Mouse (Mus musculus) right cerebral cortex, postnatal 4 days (tissue): ENCODE data around the gene Krtap1-4.
"Not testable (repeated sequence)": the region's sequence is repeated elsewhere in the genome, so short reads cannot be mapped to it uniquely, and the experiment has no call there.

ENCODE experiments used
- DNase-seq: peaks from one replicate; pipeline ENCODE4 v3.0.0-alpha.2; 2022

The Krtap1-4 gene

GRCm38 (mm10) chr11:99583245-99583704 is at the start of gene Krtap1-4:
Gene Krtap1-4 (minus strand): TSS chr11:99583654.
- no peak for DNase-seq

GRCm38 (mm10) chr11:99630890-99631289 is 47.4 kb upstream of the Krtap1-4 start:
- no peak for DNase-seq

- no peak for DNase-seq
These were observed 44.7 kb upstream of the Krtap1-4 start, which contains the start of gene Krtap4-1 for GRCm38 (mm10) chr11:99628138-99628537. Gene Krtap4-1 (minus strand): TSS chr11:99628238.

- no peak for DNase-seq
These were observed 36.9 kb upstream of the Krtap1-4 start, which contains the start of gene Gm11562 for GRCm38 (mm10) chr11:99620335-99620734. Gene Gm11562 (minus strand): TSS chr11:99620435.

GRCm38 (mm10) chr11:99614796-99615363 is 31.4 kb upstream of the Krtap1-4 start, which contains the start of gene Krtap2-4:
Gene Krtap2-4 (minus strand): TSS chr11:99614846.
- DNase-seq: no peak

- DNase-seq: not testable (repeated sequence)
These were observed 26.6 kb upstream of the Krtap1-4 start, which contains the start of gene Gm11937 for GRCm38 (mm10) chr11:99610089-99610488. Gene Gm11937 (minus strand): TSS chr11:99610189.

GRCm38 (mm10) chr11:99609126-99609525 is 25.7 kb upstream of the Krtap1-4 start:
- DNase-seq: no peak

GRCm38 (mm10) chr11:99603208-99603607 is 19.8 kb upstream of the Krtap1-4 start, which contains the start of gene Gm11938:
Gene Gm11938 (minus strand): TSS chr11:99603308.
- not testable (repeated sequence) for DNase-seq

- DNase-seq: not testable (repeated sequence)
These were observed 14.3 kb upstream of the Krtap1-4 start, which contains the start of gene Krtap9-3 for GRCm38 (mm10) chr11:99597742-99598141. Gene Krtap9-3 (minus strand): TSS chr11:99598105.

- DNase-seq: no peak
These were observed 7.5 kb upstream of the Krtap1-4 start, which contains the start of gene Krtap1-3 for GRCm38 (mm10) chr11:99590981-99591380. Gene Krtap1-3 (minus strand): TSS chr11:99591339.

- no peak for DNase-seq
These were observed 1.6 kb upstream of the Krtap1-4 start for GRCm38 (mm10) chr11:99585096-99585495.

GRCm38 (mm10) chr11:99581564-99581963 is 1.9 kb downstream of the Krtap1-4 start:
- no peak for DNase-seq

GRCm38 (mm10) chr11:99581051-99581450 is 2.4 kb downstream of the Krtap1-4 start:
- no peak for DNase-seq

- DNase-seq: no peak
These were observed 2.8 kb downstream of the Krtap1-4 start, which contains the start of gene Krtap1-5 for GRCm38 (mm10) chr11:99580636-99581035. Gene Krtap1-5 (minus strand): TSS chr11:99581016.

- DNase-seq: peak; percentile 70
These were observed 9.3 kb downstream of the Krtap1-4 start for GRCm38 (mm10) chr11:99574106-99574505.

GRCm38 (mm10) chr11:99573164-99573563 is 10.3 kb downstream of the Krtap1-4 start:
- no peak for DNase-seq

GRCm38 (mm10) chr11:99566530-99566929 is 16.9 kb downstream of the Krtap1-4 start, which contains the start of gene Krtap3-1:
Gene Krtap3-1 (minus strand): TSS chr11:99566630.
- DNase-seq: no peak

- no peak for DNase-seq
These were observed 20.9 kb downstream of the Krtap1-4 start for GRCm38 (mm10) chr11:99562580-99562979.

- no peak for DNase-seq
These were observed 24.1 kb downstream of the Krtap1-4 start, which contains the start of gene Gm11939 for GRCm38 (mm10) chr11:99559366-99559765. Gene Gm11939 (minus strand): TSS chr11:99559466.

- DNase-seq: no peak
These were observed 25.3 kb downstream of the Krtap1-4 start for GRCm38 (mm10) chr11:99557976-99558745.

GRCm38 (mm10) chr11:99556753-99557152 is 26.7 kb downstream of the Krtap1-4 start, which contains the start of gene Krtap3-2:
Gene Krtap3-2 (minus strand): TSS chr11:99556853.
- DNase-seq: no peak

- DNase-seq: no peak
These were observed 27.3 kb downstream of the Krtap1-4 start for GRCm38 (mm10) chr11:99556195-99556594.

- no peak for DNase-seq
These were observed 32.7 kb downstream of the Krtap1-4 start, which contains the start of gene Krtap3-3 for GRCm38 (mm10) chr11:99550765-99551164. Gene Krtap3-3 (minus strand): TSS chr11:99550865.
